Mouse (Mus musculus) cortical plate, adult 2 months (tissue): Measurements from ENCODE around the gene Sema5a. TPM values are rescaled to one million over a fixed set of nuclear protein-coding genes. Genes with fewer than 3 reads are reported as not detected.

Experiments
- H3K27ac ChIP-seq: fragments of 200-500 bp; 2 replicates; pipeline ENCODE4 v1.5.1; 2012; ENCODE audit warnings: low read length, control low read depth, inconsistent platforms; ENCODE audit not compliant: insufficient read depth
- H3K4me1 ChIP-seq: fragments of 200-500 bp; 2 replicates; pipeline ENCODE4 v1.6.1; 2011; ENCODE audit warnings: low read length; ENCODE audit not compliant: control insufficient read depth, insufficient read depth
- H3K4me3 ChIP-seq: fragments of 200-500 bp; 2 replicates; pipeline ENCODE4 v1.5.1; 2011; ENCODE audit warnings: mild to moderate bottlenecking, low read length, control low read depth; ENCODE audit not compliant: insufficient read depth
- CTCF ChIP-seq: fragments of 200-500 bp; IDR thresholded peaks from 2 replicates; pipeline ENCODE4 v1.5.1; 2011; ENCODE audit warnings: mild to moderate bottlenecking, control low read depth, low read length; ENCODE audit not compliant: insufficient read depth; ENCODE audit errors: extremely low read depth
- POLR2A ChIP-seq: fragments of 200-500 bp; IDR thresholded peaks from 2 replicates; pipeline ENCODE4 v1.6.1; 2011; ENCODE audit warnings: mild to moderate bottlenecking, low read length, control low read depth; ENCODE audit not compliant: insufficient read depth; ENCODE audit errors: extremely low read depth
- polyA plus RNA-seq: library from polyadenylated mRNA; depleted of rRNA; stranded (reverse); fragments of >200 nt; gene quantifications from 2 replicates; pipeline ENCODE4 v1.2.3, GENCODE M21; 2012

The Sema5a gene
- polyA plus RNA-seq, 1 experiment = 7.8 TPM

DNA sequence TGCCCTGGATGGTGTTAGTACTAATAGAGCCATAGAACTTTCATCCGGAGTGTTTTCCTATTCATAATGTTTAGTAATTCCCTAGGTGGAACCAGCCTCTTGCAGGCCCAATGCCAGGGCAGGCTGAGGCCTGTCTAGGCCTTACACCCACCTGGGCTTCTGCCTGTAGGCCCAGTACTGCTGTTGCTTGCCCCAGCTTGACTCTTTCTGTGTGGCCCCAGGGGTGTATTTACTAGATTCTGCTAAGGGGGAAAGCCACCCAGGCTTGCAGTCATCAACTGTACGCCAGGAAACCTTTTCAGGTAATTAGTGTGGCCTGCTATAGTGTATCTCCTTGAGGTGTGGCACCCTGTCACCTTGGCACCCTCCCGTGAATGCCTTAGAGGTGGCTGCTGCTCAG is 76.1 kb downstream of the Sema5a start:
- no peak overlapping the region for H3K27ac ChIP-seq
- H3K4me1 ChIP-seq = no peaks in the 10 kb centered on the region
- no peak overlapping the region for H3K4me3 ChIP-seq
- TF ChIP-seq CTCF (no peak), POLR2A (no peak)

DNA sequence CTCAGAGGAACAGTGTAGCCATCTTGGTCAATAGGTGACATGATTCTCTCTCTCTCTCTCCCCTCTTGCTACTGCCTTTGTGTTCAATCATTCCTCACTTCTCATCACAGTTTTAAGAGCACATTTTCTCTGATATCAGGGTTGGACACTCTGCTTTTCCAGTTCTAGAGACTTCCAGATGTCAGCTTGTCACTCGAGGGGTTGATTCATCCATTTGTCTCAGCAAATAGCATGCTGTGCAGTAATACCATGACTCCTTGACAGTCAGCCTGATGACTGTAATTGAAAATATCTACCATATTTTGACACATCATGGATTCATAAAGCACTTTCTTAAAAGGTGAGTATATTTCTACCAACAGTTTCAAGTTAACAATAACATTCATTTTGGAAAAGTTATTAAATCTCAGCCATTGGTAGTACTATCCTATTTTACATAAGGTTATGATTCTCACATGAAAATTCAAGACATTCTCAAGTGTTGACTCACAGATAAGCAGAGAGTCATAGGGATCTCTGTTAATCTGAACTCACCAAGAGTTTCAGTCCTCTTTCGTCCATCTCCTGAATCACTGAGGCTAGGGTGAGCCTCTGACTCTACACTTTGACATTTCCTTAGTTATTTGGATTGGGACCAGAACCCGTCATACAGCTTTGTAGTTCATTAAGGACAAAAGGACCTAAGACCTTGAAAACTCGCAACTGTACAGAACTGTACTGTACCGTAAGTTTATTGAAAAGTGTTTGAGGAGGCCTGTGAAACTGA is 78.0 kb downstream of the Sema5a start:
- no peak overlapping the region for H3K4me3 ChIP-seq
- TF ChIP-seq POLR2A (no peak), CTCF (no peak)
- H3K27ac ChIP-seq = no peak overlapping the region
- no peaks in the 10 kb centered on the region for H3K4me1 ChIP-seq

GRCm38 (mm10) chr15:32323224-32323623 is 78.6 kb downstream of the Sema5a start:
- no peak for TF ChIP-seq CTCF
- TF ChIP-seq POLR2A = no peak
- Histone ChIP-seq H3K27ac (no peak overlapping the region), H3K4me3 (no peak overlapping the region), H3K4me1 (no peaks in the 10 kb centered on the region)

DNA sequence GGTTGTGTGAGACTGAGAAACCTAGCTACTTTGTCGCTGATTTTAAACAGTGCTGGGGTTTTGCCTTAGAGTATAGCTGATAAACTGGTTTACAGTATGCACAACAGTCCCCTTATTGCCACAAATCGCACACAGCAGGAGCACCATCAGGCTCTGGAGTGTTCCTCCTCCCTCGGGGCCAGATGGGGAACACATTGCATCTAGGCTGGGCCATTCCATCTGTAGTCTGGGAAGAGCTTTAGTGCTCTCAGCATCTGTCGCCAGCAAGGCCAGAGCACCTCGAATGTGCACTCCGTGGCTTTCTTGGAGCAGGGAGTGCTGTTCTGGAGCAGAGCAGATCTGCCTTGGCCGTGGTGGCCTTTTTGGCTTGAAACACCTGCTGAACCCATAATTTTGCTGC is 79.5 kb downstream of the Sema5a start:
- H3K4me1 ChIP-seq = no peaks in the 10 kb centered on the region
- no peak overlapping the region for H3K27ac ChIP-seq
- TF ChIP-seq CTCF (no peak), POLR2A (no peak)
- no peak overlapping the region for H3K4me3 ChIP-seq

- Histone ChIP-seq H3K4me3 (no peak overlapping the region), H3K4me1 (no peaks in the 10 kb centered on the region; the same call in 1 of the 2 replicates), H3K27ac (no peak overlapping the region)
- no peak for TF ChIP-seq CTCF
- no peak for TF ChIP-seq POLR2A
Observed at GRCm38 (mm10) chr15:32328370-32329004, 83.9 kb downstream of the Sema5a start.

GRCm38 (mm10) chr15:32329670-32330330 is 85.2 kb downstream of the Sema5a start:
- TF ChIP-seq POLR2A (no peak), CTCF (no peak)
- H3K4me1 ChIP-seq = no peaks in the 10 kb centered on the region; the same call in 1 of the 2 replicates
- H3K27ac ChIP-seq = no peak overlapping the region
- no peak overlapping the region for H3K4me3 ChIP-seq

DNA sequence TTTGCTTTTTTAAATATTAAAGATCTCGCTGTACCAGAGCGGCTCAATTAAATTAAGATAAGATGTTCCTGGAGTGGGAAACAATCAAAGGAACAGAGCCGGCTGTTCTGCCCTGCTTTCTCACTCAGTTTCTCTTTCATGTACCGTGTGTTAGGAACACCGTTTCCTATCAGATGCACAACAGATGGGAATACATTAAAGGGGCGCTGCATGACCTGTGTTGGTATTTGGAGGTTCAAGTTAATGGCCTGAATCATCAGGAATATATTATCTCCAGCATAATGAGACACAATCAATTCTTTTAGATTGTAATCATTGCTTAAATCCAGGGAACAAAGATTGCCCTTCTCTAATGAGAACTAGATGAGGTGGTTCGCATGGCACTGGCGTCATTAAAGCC is 85.8 kb downstream of the Sema5a start:
- no peak for TF ChIP-seq CTCF
- no peak for TF ChIP-seq POLR2A
- Histone ChIP-seq H3K27ac (no peak overlapping the region), H3K4me1 (no peaks in the 10 kb centered on the region; the same call in 1 of the 2 replicates), H3K4me3 (no peak overlapping the region)

DNA sequence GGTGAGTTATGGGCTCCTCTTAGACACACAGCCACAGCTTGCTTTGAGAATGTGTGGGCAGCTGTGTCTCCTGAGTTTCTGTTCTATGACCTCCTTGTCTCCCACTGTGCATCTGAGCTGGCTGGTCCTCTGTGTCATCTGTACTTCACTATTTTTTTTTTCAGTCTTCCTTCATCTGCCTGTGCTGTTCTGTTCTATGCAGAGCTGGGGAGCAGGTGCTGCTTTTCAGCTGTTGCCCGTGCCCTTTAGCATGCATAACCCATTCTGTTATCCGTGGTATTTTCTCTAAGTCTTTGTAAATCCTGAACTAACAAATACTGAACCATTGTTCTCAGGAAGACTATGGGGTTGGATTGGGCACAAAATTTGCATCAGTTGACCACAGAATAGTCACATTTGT is 86.4 kb downstream of the Sema5a start:
- no peak overlapping the region for H3K27ac ChIP-seq
- no peak overlapping the region for H3K4me3 ChIP-seq
- H3K4me1 ChIP-seq = no peaks in the 10 kb centered on the region; the same call in 1 of the 2 replicates
- TF ChIP-seq CTCF (no peak), POLR2A (no peak)

DNA sequence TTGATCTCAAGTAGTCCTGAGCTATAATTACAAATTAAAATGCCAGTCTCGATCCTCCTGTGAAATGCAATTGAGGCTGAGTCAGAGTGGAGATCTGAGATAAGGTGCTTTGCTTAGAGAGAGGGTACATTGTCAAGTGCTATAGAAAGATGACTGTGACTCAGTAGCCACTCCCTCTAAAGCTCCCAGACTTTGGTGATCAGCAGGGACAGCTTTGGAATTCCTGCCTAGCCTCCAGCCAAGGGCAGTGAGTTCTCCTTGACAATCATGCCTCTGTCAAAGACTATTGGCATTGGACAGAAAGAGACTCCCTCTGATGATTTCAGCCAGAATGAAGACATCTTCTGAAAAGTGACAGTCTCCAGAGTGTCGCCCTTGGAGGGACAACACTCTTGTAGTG is 88.8 kb downstream of the Sema5a start:
- no peak overlapping the region for H3K4me3 ChIP-seq
- H3K4me1 ChIP-seq = no peaks in the 10 kb centered on the region; the same call in 1 of the 2 replicates
- H3K27ac ChIP-seq = no peak overlapping the region
- TF ChIP-seq CTCF (no peak), POLR2A (no peak)

GRCm38 (mm10) chr15:32337810-32338209 is 93.2 kb downstream of the Sema5a start:
- Histone ChIP-seq H3K4me3 (no peak overlapping the region), H3K27ac (no peak overlapping the region), H3K4me1 (peaks cover 3% of the 10 kb centered on the region; the same call in 1 of the 2 replicates)
- no peak for TF ChIP-seq CTCF
- TF ChIP-seq POLR2A = no peak
